Mouse (Mus musculus): ENCODE results near the gene Rsad1.
A peak's percentile ranks its signal among the peaks of the same experiment; 100 is the strongest.

Rsad1 gene

DNA sequence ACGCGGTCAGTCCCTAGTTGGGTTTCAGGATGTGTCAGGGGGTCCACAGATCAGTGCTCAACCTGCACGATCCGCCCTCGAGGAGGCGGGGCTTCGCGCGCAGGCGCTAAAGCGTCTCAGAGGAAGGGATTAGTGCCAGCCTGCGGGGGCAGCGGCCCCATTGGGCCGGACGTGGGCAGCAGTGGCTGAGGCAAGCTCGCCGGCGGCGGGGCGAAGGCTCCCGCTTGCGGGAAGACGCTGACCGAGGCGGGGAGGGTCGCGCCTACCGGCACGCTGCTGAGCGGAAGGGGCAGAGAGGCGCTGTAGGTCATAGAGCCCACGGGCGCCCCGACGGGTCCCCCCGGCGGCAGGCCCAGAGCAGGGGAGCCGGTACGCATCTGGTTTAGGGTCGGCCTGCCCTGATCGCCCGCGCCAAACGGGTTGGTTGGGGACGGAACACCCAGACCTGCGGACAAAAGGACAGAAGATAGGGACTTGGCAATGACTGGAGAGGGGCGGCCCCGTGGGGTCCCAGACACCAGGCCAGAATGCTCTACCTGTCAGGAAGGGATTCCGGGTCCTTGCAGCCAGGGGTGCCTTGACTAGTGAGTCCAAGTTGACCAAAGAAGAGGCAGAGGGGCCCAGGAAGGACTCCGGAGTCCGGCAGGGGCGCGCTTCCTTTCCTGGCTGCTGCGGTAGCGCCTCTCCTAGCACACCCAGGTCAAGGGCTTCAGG, 57.9 kb downstream of the Rsad1 start:
- DNase-seq (ENCODE audit: low spot score), result peak; percentile 73

Measured in embryo, embryonic 10 days (tissue).